Mouse (Mus musculus): ENCODE measurements around the gene Mmp15.
A peak's percentile ranks its signal among the peaks of the same experiment; 100 is the strongest.

GRCm38 (mm10) chr8:95374429-95374828, 22.4 kb downstream of the Mmp15 start:
- peak in 2 of 3 experiments; percentile 48 to 59 for TF ChIP-seq MYOD1 (IDR thresholded peaks at IDR 0.05; ENCODE audit: control insufficient read depth in 1 of 3, insufficient read length in 2 of 3, low read depth in 2 of 3)
- TF ChIP-seq POLR2A (IDR thresholded peaks at IDR 0.05; ENCODE audit: insufficient read length, low read depth) = no peak
- peak in 2 of 3 experiments; percentile 21 to 65 for TF ChIP-seq MYOG (IDR thresholded peaks at IDR 0.05; ENCODE audit: control insufficient read depth in 1 of 3, insufficient read depth in 1 of 3, insufficient read length in 2 of 3, low read depth in 2 of 3)
- TF ChIP-seq E2F4 (IDR thresholded peaks at IDR 0.05; ENCODE audit: insufficient read depth) = no peak
- TF ChIP-seq TCF12 (IDR thresholded peaks at IDR 0.05; ENCODE audit: insufficient read depth, poor library complexity, severe bottlenecking) = no peak
- TF ChIP-seq CEBPB (IDR thresholded peaks at IDR 0.05; ENCODE audit: insufficient read depth, poor library complexity, severe bottlenecking) = no peak
- TF ChIP-seq USF1 (IDR thresholded peaks at IDR 0.05; ENCODE audit: low read depth) = no peak
- no peak for TF ChIP-seq REST (IDR thresholded peaks at IDR 0.05; ENCODE audit: insufficient read depth, insufficient read length)
- no peak for TF ChIP-seq POLR2AphosphoS2 (IDR thresholded peaks at IDR 0.05; ENCODE audit: insufficient read length, low read depth)
- TF ChIP-seq MAX (IDR thresholded peaks at IDR 0.05; ENCODE audit: low read depth) = no peak
- TF ChIP-seq SRF (IDR thresholded peaks at IDR 0.05; ENCODE audit: control insufficient read depth, insufficient read length, low read depth) = no peak
